Mouse (Mus musculus): ENCODE results near the gene Rbfox1. TPM values are rescaled to one million over a fixed set of nuclear protein-coding genes. Genes with fewer than 3 reads are reported as not detected.

The Rbfox1 gene
- polyA plus RNA-seq, 1 experiment from 2014 or later: 14.6 TPM

DNA sequence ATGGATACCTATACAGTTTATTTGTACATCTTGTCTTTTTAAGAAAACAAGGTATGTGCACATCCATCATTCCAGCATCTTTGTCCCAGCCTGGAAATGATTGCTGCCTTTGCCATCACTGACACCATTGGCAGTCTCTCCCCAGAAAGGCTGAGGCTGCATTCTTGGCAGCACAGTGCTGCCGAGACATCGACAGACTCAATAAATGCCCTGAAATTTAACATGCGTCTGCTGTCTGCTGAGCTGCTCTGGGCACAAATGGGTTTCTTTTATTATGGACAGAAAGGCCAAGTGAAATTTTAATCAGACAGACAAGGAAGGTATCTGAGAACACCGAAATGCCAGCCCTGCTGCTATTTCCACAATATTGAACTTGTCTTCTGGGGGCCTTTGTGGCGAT lies 761.8 kb downstream of the Rbfox1 start:
- Histone ChIP-seq H3K4me3 (no peak overlapping the region), H3K9me3 (no peaks in the 10 kb centered on the region), H3K4me1 (replicated peaks) (no peaks in the 10 kb centered on the region), H3K27ac (no peak overlapping the region), H3K36me3 (no peaks in the 10 kb centered on the region), H3K27me3 (ENCODE audit: insufficient read depth, poor library complexity, severe bottlenecking) (no peaks in the 10 kb centered on the region)
- DNase-seq (ENCODE audit: low spot score): no peak
- WGBS: 78% methylated on average over 5 of the region's 5 CpGs

DNA sequence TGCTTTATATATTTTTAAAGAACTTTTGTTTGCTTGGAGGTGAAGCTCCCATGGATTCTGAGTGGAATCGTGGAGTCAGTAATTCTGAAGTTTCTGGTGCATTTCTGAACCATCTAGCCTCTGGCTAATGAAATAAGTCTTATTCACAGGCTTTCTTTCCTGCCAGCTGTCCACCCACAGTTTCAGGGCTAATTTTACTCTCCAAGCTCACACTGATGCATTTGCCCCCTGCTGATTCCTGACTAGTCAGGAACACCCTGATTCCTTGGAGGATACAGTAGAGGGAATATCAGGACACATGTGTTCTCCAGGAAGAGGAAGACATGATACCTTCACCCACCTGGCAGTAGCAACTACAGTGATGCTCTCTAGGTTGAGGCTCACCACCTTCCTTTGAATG lies 763.6 kb downstream of the Rbfox1 start:
- 79% methylated on average over 1 of the region's 1 CpGs for WGBS
- no peak for DNase-seq (ENCODE audit: low spot score)
- H3K27ac ChIP-seq: no peak overlapping the region

DNA sequence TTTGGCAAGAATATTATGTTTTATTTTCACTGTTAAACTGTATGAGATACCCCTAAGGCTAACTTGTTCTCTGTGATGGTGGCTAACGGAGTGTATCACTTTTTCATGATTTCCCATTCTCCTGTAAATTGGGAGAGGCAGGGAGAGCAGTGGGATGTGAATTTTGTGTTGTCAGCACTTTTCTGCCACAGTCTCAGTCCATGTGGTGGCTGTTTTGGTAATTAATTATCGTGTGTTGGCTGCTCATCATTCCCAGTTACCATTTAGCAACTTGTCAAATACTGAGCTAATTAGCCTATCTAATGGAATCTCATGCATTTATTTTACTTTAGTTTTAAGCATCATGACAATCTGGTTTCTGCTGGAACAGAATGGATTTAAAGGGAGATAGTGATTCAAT lies 773.4 kb downstream of the Rbfox1 start:
- DNase-seq (ENCODE audit: low spot score): no peak
- H3K4me1 ChIP-seq (replicated peaks): no peaks in the 10 kb centered on the region
- H3K27me3 ChIP-seq (ENCODE audit: insufficient read depth, poor library complexity, severe bottlenecking): no peaks in the 10 kb centered on the region
- H3K27ac ChIP-seq: no peak overlapping the region
- H3K4me3 ChIP-seq: no peak overlapping the region
- WGBS: 80% methylated on average over 2 of the region's 2 CpGs
- peaks cover 18% of the 10 kb centered on the region for H3K9me3 ChIP-seq
- no peaks in the 10 kb centered on the region for H3K36me3 ChIP-seq

More for the DNA sequence above, 763.6 kb downstream of the Rbfox1 start:
- Histone ChIP-seq H3K36me3 (no peaks in the 10 kb centered on the region), H3K4me3 (no peak overlapping the region), H3K9me3 (no peaks in the 10 kb centered on the region), H3K27me3 (ENCODE audit: insufficient read depth, poor library complexity, severe bottlenecking) (no peaks in the 10 kb centered on the region), H3K4me1 (replicated peaks) (no peaks in the 10 kb centered on the region)

DNA sequence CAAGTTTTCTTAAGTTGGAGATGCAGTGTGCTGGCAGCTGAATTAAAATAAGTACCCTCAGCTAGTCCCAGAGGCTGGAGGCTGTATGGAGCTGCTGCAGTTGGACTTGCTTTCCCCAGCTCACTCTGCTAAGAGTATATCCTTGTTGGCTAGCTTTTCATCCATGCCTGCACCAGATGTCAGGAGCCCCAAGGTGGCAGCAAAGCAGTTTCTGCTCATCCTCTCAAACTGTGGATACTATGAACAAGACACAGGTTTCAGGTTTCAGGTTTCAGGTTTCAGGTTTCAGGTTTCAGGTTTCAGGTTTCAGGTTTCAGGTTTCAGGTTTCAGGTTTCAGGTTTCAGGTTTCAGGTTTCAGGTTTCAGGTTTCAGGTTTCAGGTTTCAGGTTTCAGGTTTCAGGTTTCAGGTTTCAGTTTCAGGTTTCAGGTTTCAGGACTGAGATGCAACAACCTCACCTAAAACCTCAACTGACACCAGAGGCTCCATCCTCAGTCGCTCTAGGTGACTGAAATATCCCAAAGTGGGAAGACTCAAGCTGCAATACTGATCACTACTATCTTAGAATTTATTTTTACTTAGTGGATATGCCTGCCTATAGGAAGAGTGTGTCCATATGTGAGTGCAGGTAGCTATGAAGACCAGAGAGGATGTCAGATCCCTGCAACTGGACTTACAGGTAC lies 801.1 kb downstream of the Rbfox1 start:
- no peak overlapping the region for H3K4me3 ChIP-seq
- 96% methylated on average over 1 of the region's 1 CpGs for WGBS
- no peaks in the 10 kb centered on the region for H3K36me3 ChIP-seq
- no peaks in the 10 kb centered on the region for H3K4me1 ChIP-seq (replicated peaks)
- DNase-seq (ENCODE audit: low spot score): no peak
- H3K27me3 ChIP-seq (ENCODE audit: insufficient read depth, poor library complexity, severe bottlenecking): no peaks in the 10 kb centered on the region
- no peaks in the 10 kb centered on the region for H3K9me3 ChIP-seq
- no peak overlapping the region for H3K27ac ChIP-seq

DNA sequence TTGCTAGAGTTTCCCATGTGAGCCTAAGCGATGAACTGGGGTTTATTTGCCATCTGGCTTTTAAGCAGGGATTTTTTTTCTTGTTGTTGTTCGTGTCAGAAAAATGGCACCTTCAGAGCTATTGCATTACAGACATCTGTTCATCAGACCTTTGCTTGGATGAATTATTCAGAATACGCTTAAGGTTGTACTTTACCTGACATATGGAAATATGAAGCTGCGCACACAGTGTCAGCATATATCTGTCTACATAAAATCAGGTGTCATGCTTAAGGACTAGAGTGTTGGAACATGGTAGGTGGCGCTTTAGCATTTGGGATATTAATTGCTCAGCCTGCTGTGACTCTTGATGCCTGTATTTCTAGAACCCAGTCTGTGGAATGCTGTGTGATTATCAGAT lies 819.7 kb downstream of the Rbfox1 start:
- Histone ChIP-seq H3K27ac (no peak overlapping the region), H3K4me3 (no peak overlapping the region), H3K4me1 (replicated peaks) (no peaks in the 10 kb centered on the region), H3K9me3 (no peaks in the 10 kb centered on the region), H3K27me3 (ENCODE audit: insufficient read depth, poor library complexity, severe bottlenecking) (no peaks in the 10 kb centered on the region), H3K36me3 (no peaks in the 10 kb centered on the region)
- 89% methylated on average over 5 of the region's 5 CpGs for WGBS
- no peak for DNase-seq (ENCODE audit: low spot score)

DNA sequence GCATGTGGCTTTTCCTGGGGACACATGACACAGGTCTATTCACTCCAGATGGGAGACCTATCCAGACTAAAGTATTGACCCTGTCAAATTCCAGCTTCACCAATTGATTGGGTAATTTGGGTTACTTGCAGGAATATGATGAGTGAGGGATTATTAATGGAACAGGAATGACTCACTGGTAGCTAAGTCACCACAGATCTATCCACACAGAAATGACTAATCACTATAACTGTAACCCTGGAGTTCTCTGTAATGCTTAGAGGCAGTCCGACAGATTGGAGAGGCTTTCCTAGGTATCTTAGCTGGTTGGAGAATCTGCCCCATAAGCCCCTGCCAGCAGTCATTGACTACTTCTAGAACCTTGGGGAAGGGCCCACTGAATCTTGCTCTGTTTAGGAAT lies 827.2 kb downstream of the Rbfox1 start:
- H3K9me3 ChIP-seq: no peaks in the 10 kb centered on the region
- no peaks in the 10 kb centered on the region for H3K27me3 ChIP-seq (ENCODE audit: insufficient read depth, poor library complexity, severe bottlenecking)
- no peak overlapping the region for H3K27ac ChIP-seq
- WGBS: 95% methylated on average over 1 of the region's 1 CpGs
- DNase-seq (ENCODE audit: low spot score): no peak
- no peaks in the 10 kb centered on the region for H3K4me1 ChIP-seq (replicated peaks)
- no peaks in the 10 kb centered on the region for H3K36me3 ChIP-seq
- H3K4me3 ChIP-seq: no peak overlapping the region

DNA sequence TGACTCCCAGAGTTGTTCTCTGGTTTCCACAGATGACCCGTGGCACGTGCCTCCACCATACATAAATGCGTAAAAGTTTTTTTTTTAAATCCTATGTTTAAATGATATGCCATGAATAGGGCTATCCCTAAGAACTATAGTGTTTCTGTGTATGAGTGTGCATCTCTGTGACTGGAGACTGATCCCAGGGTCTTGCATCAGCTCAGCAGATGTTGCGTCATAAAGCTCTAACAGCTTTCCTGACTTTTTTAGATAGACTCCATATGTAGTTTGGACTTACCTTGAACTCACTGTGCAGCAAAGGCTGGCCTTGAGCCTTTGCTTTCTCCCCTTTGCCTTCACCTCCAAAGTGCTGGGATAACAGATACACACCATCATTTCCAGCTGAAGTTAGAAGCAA lies 830.1 kb downstream of the Rbfox1 start:
- Histone ChIP-seq H3K4me1 (replicated peaks) (no peaks in the 10 kb centered on the region), H3K9me3 (no peaks in the 10 kb centered on the region), H3K4me3 (no peak overlapping the region), H3K27ac (no peak overlapping the region), H3K36me3 (no peaks in the 10 kb centered on the region), H3K27me3 (ENCODE audit: insufficient read depth, poor library complexity, severe bottlenecking) (no peaks in the 10 kb centered on the region)
- WGBS: 95% methylated on average over 4 of the region's 4 CpGs
- DNase-seq (ENCODE audit: low spot score): no peak

DNA sequence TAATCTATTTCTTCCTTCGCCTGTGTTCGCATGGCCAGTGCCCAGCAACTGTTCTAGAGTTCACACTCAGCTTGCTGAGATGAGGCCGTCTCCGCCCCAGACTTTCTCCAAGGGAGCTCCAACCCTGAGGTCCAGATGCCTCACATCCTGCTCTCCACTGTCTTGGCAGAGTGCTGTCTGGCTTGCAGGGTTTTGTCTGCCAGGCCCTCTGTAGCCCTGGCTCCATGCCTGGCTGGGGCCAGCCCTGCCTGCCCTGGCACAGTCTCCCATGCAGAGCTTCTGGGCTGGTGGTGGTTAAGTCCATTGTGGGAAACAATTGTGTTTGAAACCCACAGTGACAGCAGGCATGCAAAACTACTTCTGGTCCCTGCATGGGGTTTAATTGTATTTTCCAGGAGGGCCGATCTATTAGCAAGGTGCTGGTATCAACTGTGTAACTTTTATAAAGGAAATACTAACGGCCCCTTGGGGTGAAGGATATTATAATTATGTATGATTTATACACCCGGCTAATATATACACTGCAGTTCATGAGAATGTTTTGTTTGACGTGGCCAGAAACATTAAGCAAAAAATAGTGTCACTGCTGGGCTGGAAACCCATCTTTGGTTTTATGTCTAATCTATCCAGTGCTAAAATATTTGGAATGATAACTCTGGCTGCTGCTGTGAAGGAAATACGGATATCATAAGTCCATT lies 831.2 kb downstream of the Rbfox1 start:
- H3K27ac ChIP-seq: no peak overlapping the region
- no peaks in the 10 kb centered on the region for H3K27me3 ChIP-seq (ENCODE audit: insufficient read depth, poor library complexity, severe bottlenecking)
- no peak for DNase-seq (ENCODE audit: low spot score)
- H3K4me1 ChIP-seq (replicated peaks): no peaks in the 10 kb centered on the region
- no peak overlapping the region for H3K4me3 ChIP-seq
- no peaks in the 10 kb centered on the region for H3K36me3 ChIP-seq
- H3K9me3 ChIP-seq: no peaks in the 10 kb centered on the region
- 84% methylated on average over 9 of the region's 9 CpGs for WGBS

DNA sequence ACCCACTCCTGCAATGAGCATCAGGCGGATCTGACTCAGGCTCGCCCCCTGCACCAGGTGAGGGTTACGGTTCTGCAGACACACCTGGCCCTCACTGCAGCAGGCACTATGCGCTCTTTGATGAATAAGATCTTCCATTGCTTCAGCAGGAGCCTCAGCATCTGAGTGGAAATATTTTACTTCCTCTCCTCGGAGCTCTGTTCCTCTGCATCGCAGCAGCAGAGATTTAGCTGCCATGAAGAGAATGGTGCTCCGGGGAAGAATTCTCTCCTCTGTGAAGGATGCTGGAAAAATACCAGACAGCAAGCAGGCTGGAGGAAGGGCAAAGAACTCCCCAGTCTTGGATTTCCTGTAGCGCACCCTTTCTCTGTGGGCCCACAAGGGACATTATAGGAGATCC lies 833.9 kb downstream of the Rbfox1 start:
- no peaks in the 10 kb centered on the region for H3K4me1 ChIP-seq (replicated peaks)
- no peak overlapping the region for H3K27ac ChIP-seq
- no peak overlapping the region for H3K4me3 ChIP-seq
- no peak for DNase-seq (ENCODE audit: low spot score)
- H3K27me3 ChIP-seq (ENCODE audit: insufficient read depth, poor library complexity, severe bottlenecking): no peaks in the 10 kb centered on the region
- H3K36me3 ChIP-seq: no peaks in the 10 kb centered on the region
- H3K9me3 ChIP-seq: no peaks in the 10 kb centered on the region
- 78% methylated on average over 8 of the region's 8 CpGs for WGBS

DNA sequence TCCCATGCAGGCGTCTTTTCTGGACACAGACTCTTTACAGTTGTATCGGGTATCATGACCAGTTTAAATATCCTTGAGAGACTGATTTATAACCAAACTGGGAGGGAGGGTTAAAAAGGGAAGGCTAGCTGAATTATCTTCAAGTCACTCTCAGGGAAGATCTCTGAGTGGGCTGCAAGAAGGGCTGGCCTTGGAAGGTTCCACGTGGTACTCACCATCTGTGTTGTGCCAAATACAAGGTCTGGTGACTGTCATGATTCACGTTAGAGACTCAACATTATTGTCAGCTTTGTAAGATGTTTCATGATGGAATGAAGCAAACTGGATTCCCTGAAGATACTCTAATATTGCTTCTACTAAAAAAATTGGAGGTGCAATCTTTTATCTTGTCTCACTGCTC lies 847.5 kb downstream of the Rbfox1 start:
- WGBS: 79% methylated on average over 4 of the region's 4 CpGs
- Histone ChIP-seq H3K9me3 (no peaks in the 10 kb centered on the region), H3K27ac (no peak overlapping the region), H3K36me3 (no peaks in the 10 kb centered on the region), H3K4me1 (replicated peaks) (no peaks in the 10 kb centered on the region), H3K27me3 (ENCODE audit: insufficient read depth, poor library complexity, severe bottlenecking) (no peaks in the 10 kb centered on the region), H3K4me3 (no peak overlapping the region)
- no peak for DNase-seq (ENCODE audit: low spot score)

DNA sequence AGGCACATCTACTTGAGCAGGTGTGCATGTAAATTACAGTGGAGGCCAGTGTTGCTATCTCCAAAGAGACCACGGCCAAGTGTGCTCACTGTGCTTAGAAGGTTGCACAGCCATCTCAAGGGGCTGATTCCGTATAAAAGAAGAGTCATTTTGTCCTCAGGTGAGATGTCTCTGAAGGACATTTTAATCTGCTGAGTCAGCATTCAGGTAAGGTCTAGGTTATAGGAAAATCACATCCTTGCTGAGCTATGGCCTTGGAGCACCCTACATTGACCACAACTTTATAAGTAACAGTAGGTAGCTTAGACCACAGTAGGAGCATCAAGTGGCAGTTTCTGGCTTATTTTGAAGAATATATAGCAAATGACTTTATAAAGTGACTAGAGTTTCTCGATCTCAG lies 848.3 kb downstream of the Rbfox1 start:
- Histone ChIP-seq H3K36me3 (no peaks in the 10 kb centered on the region), H3K27me3 (ENCODE audit: insufficient read depth, poor library complexity, severe bottlenecking) (no peaks in the 10 kb centered on the region), H3K4me3 (no peak overlapping the region), H3K27ac (no peak overlapping the region), H3K9me3 (no peaks in the 10 kb centered on the region), H3K4me1 (replicated peaks) (no peaks in the 10 kb centered on the region)
- no peak for DNase-seq (ENCODE audit: low spot score)
- whole genome bisulfite sequencing: 90% methylated on average over 3 of the region's 3 CpGs

DNA sequence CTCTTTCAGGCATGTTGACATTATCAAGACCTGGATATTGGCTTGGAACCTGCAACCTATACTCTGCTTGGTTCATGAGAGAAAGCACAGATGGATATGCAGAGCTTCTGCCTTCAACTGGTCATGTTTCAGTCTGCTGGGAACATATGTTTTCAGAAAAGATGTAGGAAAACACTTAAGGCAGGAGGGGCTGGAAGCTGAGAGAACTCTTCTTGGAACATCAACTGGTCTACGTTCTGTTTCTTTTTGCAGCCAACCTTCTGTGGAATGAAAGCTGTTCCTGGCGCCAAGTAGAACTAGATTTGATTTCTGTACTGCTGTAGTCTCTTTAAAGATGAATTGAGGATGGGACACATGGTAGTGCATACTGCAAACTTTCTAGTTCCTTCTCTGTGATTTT lies 851.4 kb downstream of the Rbfox1 start:
- H3K4me1 ChIP-seq (replicated peaks): no peaks in the 10 kb centered on the region
- no peak for DNase-seq (ENCODE audit: low spot score)
- WGBS: 88% methylated on average over 2 of the region's 2 CpGs

DNA sequence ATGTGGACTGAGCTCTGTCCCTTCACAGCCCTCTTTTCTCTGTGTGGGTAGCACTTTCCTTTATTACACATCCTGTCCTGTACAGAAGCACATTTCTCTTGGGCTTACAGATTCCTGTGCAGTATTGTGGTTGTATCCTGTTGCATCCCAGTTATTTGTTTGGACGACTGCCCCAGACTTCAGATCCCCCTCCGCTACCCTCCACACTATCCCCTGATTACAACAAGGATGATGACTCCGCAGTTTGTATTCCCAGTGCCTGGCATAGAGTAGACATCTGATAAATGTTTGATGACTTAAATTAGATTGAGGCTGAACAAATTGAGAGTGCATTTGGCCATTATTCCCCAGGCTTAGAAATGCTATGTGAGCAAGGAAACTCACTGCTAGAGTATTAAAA lies 851.8 kb downstream of the Rbfox1 start:
- H3K4me3 ChIP-seq: no peak overlapping the region
- no peak overlapping the region for H3K27ac ChIP-seq
- no peak for DNase-seq (ENCODE audit: low spot score)
- 87% methylated on average over 3 of the region's 3 CpGs for WGBS
- H3K4me1 ChIP-seq (replicated peaks): no peaks in the 10 kb centered on the region
- no peaks in the 10 kb centered on the region for H3K9me3 ChIP-seq
- no peaks in the 10 kb centered on the region for H3K36me3 ChIP-seq
- no peaks in the 10 kb centered on the region for H3K27me3 ChIP-seq (ENCODE audit: insufficient read depth, poor library complexity, severe bottlenecking)

More for the DNA sequence above, 851.4 kb downstream of the Rbfox1 start:
- Histone ChIP-seq H3K9me3 (no peaks in the 10 kb centered on the region), H3K36me3 (no peaks in the 10 kb centered on the region), H3K4me3 (no peak overlapping the region), H3K27ac (no peak overlapping the region), H3K27me3 (ENCODE audit: insufficient read depth, poor library complexity, severe bottlenecking) (no peaks in the 10 kb centered on the region)

All from hindbrain, embryonic 10.5 days (tissue).